Mouse (Mus musculus) CD4-positive naive resting alpha-beta T cell, adult 76 days (primary cell): Measurements from ENCODE around the gene Ces1f. TPM values are rescaled to one million over a fixed set of nuclear protein-coding genes. Genes with fewer than 3 reads are reported as not detected.

Source experiments
- total RNA-seq: library from RNA; stranded (reverse); gene quantifications from one replicate; pipeline ENCODE4 v1.2.4, GENCODE M21; 2023

Ces1f gene
- total RNA-seq = not detected

DNA sequence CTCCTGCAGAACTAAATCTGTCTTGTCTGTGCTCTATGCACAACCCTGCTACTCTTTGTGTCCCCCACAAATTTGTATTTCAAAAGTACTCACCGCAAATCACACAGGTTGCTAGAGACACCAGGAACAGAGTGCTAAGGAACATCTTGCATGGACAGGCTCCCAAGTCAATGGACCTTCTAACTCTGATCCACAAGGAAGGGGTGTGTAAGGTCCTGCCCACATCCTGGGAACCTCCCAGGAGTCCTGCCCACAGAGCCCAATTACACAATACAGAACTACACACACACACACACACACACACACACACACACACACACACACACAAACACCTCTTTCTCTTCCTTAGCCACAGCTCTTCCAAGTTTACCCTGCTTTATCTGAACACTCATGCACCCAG lies at the start of gene Ces1f:
Gene Ces1f, minus strand, starts transcription at position 192 of the 400 bp plus-strand sequence.

DNA sequence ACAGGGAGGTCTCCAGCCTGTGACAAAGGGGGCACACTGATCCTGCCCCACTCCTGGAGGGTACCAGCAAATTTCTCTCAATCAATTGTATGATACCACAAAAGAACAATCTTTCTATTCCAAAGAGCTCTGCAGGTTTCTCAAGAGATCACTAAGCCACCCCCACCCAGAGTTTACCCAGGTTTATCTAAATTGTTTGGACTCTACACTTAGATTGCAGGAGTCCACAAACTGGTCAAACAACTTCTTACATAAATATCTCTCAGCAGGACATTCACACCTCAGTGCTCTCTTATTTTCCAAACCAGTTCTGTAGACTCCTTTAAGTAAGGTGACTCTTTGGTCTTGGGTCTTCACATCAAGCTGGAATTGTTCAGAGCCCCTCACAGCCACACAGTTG lies 50.1 kb downstream of the Ces1f start, which contains the start of gene Ces1e:
Gene Ces1e, minus strand, starts transcription at position 174 of the 400 bp plus-strand sequence.

Other genes with a start within 250 kb of the Ces1f start
- gene Ces1a, start 231.6 kb downstream of the Ces1f start, total RNA-seq = not detected
- not detected for gene Ces1b, start 199.7 kb downstream of the Ces1f start, total RNA-seq
- not detected for gene Ces1c, start 148.5 kb downstream of the Ces1f start, total RNA-seq
- not detected for gene Ces1d, start 81.9 kb downstream of the Ces1f start, total RNA-seq
- not detected for gene Ces1e, start 50.1 kb downstream of the Ces1f start, total RNA-seq
- not detected for gene Ces1g, start 57.6 kb upstream of the Ces1f start, total RNA-seq
- gene Ces1h, start 100.0 kb upstream of the Ces1f start, total RNA-seq = not detected